ENCODE assay signal across 18 mouse cellular contexts in genomic region chrX:134675022-134675421, GRCm38 (mm10). TPM values are rescaled to one million over a fixed set of nuclear protein-coding genes. Genes with fewer than 3 reads are reported as not detected.
A peak's percentile ranks its signal among the peaks of the same experiment; 100 is the strongest.
DNase-seq lines count a peak whose midpoint lies in the region; ATAC-seq and TF ChIP-seq lines count a peak whose summit lies in the region.
"Had no signal": no experiment of that assay in that cellular context is flagged by ENCODE, and none has a peak within 500 bp of the region (broad histone marks: within the 10 kb centered on the region; RNA-seq: fewer than 3 reads in every experiment).

No protein-coding gene starts in this region.

- DNase-seq in hindbrain, embryonic 11.5 days (ENCODE audit: low spot score): peak; percentile 45
- DNase-seq in ES-E14 (ENCODE audit: low read depth, low spot score) (peak; percentile 58), adipocyte (ENCODE audit: low spot score) (no peak)
- peak; percentile 46 for DNase-seq in embryo, embryonic 9.5 days (ENCODE audit: extremely low spot score)
- DNase-seq in midbrain, embryonic 14.5 days: peak; percentile 41
- DNase-seq: adrenal gland, postnatal 14 days; B cell, adult 2 months; cerebellum, adult 8-10 months; gastrocnemius, postnatal 10 days; heart, postnatal 10 days; lung, postnatal 14 days; right cerebral cortex, postnatal 14 days; thymus, postnatal 36 days had no signal

- H3K9ac ChIP-seq in hindbrain, embryonic 11.5 days (ENCODE audit: low read depth, low read length): no peak overlapping the region
- no peak overlapping the region for H3K9ac ChIP-seq in hindbrain, embryonic 13.5 days
- H3K9ac ChIP-seq in ES-E14 (ENCODE audit: insufficient read depth, low read depth, low read length, poor library complexity, severe bottlenecking): no peak overlapping the region
- no peak overlapping the region for H3K9ac ChIP-seq in midbrain, embryonic 14.5 days (replicated peaks; ENCODE audit: low read length)

- ATAC-seq in hindbrain, embryonic 11.5 days (ENCODE audit: low FRiP score): peak; percentile 61
- ATAC-seq in hindbrain, embryonic 13.5 days (ENCODE audit: low FRiP score): no peak
- ATAC-seq in midbrain, embryonic 14.5 days (ENCODE audit: low FRiP score, low TSS enrichment): no peak
- no peak for ATAC-seq in monocyte, adult 5-6 weeks (replicated peaks; ENCODE audit: insufficient number of reproducible peaks, low FRiP score, low TSS enrichment, poor library complexity, severe bottlenecking)
- ATAC-seq: inflammation-experienced regulatory T-cells, adult 6 months had no signal

- H3K9me3 ChIP-seq in hindbrain, embryonic 11.5 days (ENCODE audit: control insufficient read depth, low read length): no peaks in the 10 kb centered on the region
- H3K9me3 ChIP-seq in hindbrain, embryonic 13.5 days: no peaks in the 10 kb centered on the region
- H3K9me3 ChIP-seq in ES-E14 (ENCODE audit: control insufficient read depth, insufficient read depth, low read depth, low read length): no peaks in the 10 kb centered on the region
- H3K9me3 ChIP-seq in midbrain, embryonic 14.5 days (ENCODE audit: control insufficient read depth, low read length): no peaks in the 10 kb centered on the region
- H3K9me3 ChIP-seq: G1E had no signal

- WGBS in hindbrain, embryonic 11.5 days: 27% methylated on average over 5 of the region's 5 CpGs
- WGBS in hindbrain, embryonic 13.5 days: 16% methylated on average over 5 of the region's 5 CpGs
- WGBS in midbrain, embryonic 14.5 days: 22% methylated on average over 5 of the region's 5 CpGs

- H3K4me1 ChIP-seq in hindbrain, embryonic 11.5 days (replicated peaks; ENCODE audit: control insufficient read depth, insufficient read depth, low read length): no peaks in the 10 kb centered on the region
- H3K4me1 ChIP-seq in hindbrain, embryonic 13.5 days (replicated peaks): no peaks in the 10 kb centered on the region
- peaks cover 0 to 6% of the 10 kb centered on the region in 2 experiments; a peak in 2 of 4 replicates for H3K4me1 ChIP-seq in ES-E14 (ENCODE audit: control insufficient read depth in 2 of 2, insufficient read depth in 2 of 2, low read length in 2 of 2, poor library complexity in 1 of 2)
- no peaks in the 10 kb centered on the region for H3K4me1 ChIP-seq in midbrain, embryonic 14.5 days (ENCODE audit: control insufficient read depth, insufficient read depth, low read length)

- H3K4me2 ChIP-seq in hindbrain, embryonic 11.5 days (replicated peaks; ENCODE audit: low read depth, low read length): no peak overlapping the region
- H3K4me2 ChIP-seq in hindbrain, embryonic 13.5 days: no peak overlapping the region
- H3K4me2 ChIP-seq in midbrain, embryonic 14.5 days (ENCODE audit: low read length): no peak overlapping the region

- no peaks in the 10 kb centered on the region for H3K27me3 ChIP-seq in hindbrain, embryonic 11.5 days (ENCODE audit: control insufficient read depth, insufficient read depth, low read length)
- no peaks in the 10 kb centered on the region for H3K27me3 ChIP-seq in hindbrain, embryonic 13.5 days
- H3K27me3 ChIP-seq in midbrain, embryonic 14.5 days (ENCODE audit: control insufficient read depth, insufficient read depth, low read length): no peaks in the 10 kb centered on the region

- H3K27ac ChIP-seq in hindbrain, embryonic 11.5 days (ENCODE audit: low read depth, low read length): no peak overlapping the region
- H3K27ac ChIP-seq in hindbrain, embryonic 13.5 days: no peak overlapping the region
- H3K27ac ChIP-seq in ES-E14 (ENCODE audit: insufficient read depth, low read depth, low read length, poor library complexity, severe bottlenecking): peak overlapping the region; percentile 53; the same call in 1 of the 2 replicates
- H3K27ac ChIP-seq in midbrain, embryonic 14.5 days (replicated peaks; ENCODE audit: low read depth, low read length): 0 out of 2 replicates have a peak overlapping the region, but pooled peaks have one; percentile 41
- H3K27ac ChIP-seq: kidney, postnatal 0 days had no signal

- no peaks in the 10 kb centered on the region for H3K36me3 ChIP-seq in hindbrain, embryonic 11.5 days (ENCODE audit: control insufficient read depth, insufficient read depth, low read length)
- no peaks in the 10 kb centered on the region for H3K36me3 ChIP-seq in hindbrain, embryonic 13.5 days
- peaks cover 4% of the 10 kb centered on the region; the same call in 1 of the 2 replicates for H3K36me3 ChIP-seq in ES-E14 (ENCODE audit: control insufficient read depth, insufficient read depth, low read length, poor library complexity, severe bottlenecking)
- H3K36me3 ChIP-seq in midbrain, embryonic 14.5 days (ENCODE audit: control insufficient read depth, insufficient read depth, low read length): no peaks in the 10 kb centered on the region
- H3K36me3 ChIP-seq: G1E had no signal

- in situ Hi-C loops in ES-E14 (cut with MboI; ENCODE audit: low sequenced_read_pairs in 2 of 2, unreplicated experiment in 2 of 2): no loop called here

- no peak overlapping the region for H3K4me3 ChIP-seq in hindbrain, embryonic 11.5 days (ENCODE audit: low read depth, low read length)
- no peak overlapping the region for H3K4me3 ChIP-seq in hindbrain, embryonic 13.5 days
- H3K4me3 ChIP-seq in ES-E14 (ENCODE audit: insufficient read depth in 1 of 2, low read depth in 1 of 2, low read length in 2 of 2, poor library complexity in 1 of 2, severe bottlenecking in 1 of 2): no peak overlapping the region
- no peak overlapping the region for H3K4me3 ChIP-seq in midbrain, embryonic 14.5 days (replicated peaks; ENCODE audit: low read depth, low read length)

TF ChIP-seq in ES-E14, 5 proteins besides CTCF, POLR2A, EP300 and RAD21:
- TF ChIP-seq HCFC1 (IDR thresholded peaks at IDR 0.05; ENCODE audit: borderline replicate concordance, insufficient read depth, low read length): no peak
- TF ChIP-seq CHD2 (IDR thresholded peaks at IDR 0.05; ENCODE audit: low read depth, low read length): 0 out of 2 replicates have a peak, but pooled peaks have one; percentile 31

RNA-seq across cellular contexts. Expression of gene Armcx4, which starts 11.3 kb away (rescaled TPM):
- polyA plus RNA-seq in hindbrain, embryonic 11.5 days (2014; fragmentation: Nextera tagmentation; extraction: Ambion mirVana): 6.1 and 8.1 TPM in 2 replicates
- polyA plus RNA-seq in hindbrain, embryonic 13.5 days (2015; fragmentation: Nextera tagmentation; extraction: Ambion mirVana): 6.2 and 7.6 TPM in 2 replicates
- 16.7 and 23.6 TPM in 2 replicates for total RNA-seq in ES-E14 (2012; rRNA removed)
- polyA plus RNA-seq in midbrain, embryonic 14.5 days (2014; fragmentation: Nextera tagmentation; extraction: Ambion mirVana): 7.1 TPM in 2 replicates
- total RNA-seq in monocyte, adult 5-6 weeks (2017): 0.32 to 1.6 TPM (median 0.38 TPM) in 3 replicates

RNA-seq across cellular contexts. Expression of gene Armcx1, which starts 42.7 kb away (rescaled TPM):
- polyA plus RNA-seq in hindbrain, embryonic 11.5 days (2014; fragmentation: Nextera tagmentation; extraction: Ambion mirVana): 50.2 and 54.4 TPM in 2 replicates
- polyA plus RNA-seq in hindbrain, embryonic 13.5 days (2015; fragmentation: Nextera tagmentation; extraction: Ambion mirVana): 84.5 and 85.5 TPM in 2 replicates
- total RNA-seq in ES-E14 (2012; rRNA removed): 13.7 and 17.5 TPM in 2 replicates
- 70.1 and 70.2 TPM in 2 replicates for polyA plus RNA-seq in midbrain, embryonic 14.5 days (2014; fragmentation: Nextera tagmentation; extraction: Ambion mirVana)
- 0.49 TPM in 1 of 3 replicates, not detected in the others for total RNA-seq in monocyte, adult 5-6 weeks (2017)

Comparison
In these comparisons a context has a peak if more than half of its experiments do, and no peak if none do; other contexts are left out.
1. H3K27ac ChIP-seq: peak in ES-E14 (single experiment) and midbrain, embryonic 14.5 days (single experiment); none in hindbrain, embryonic 11.5 days (single experiment) and hindbrain, embryonic 13.5 days (single experiment).